Mouse (Mus musculus): ENCODE measurements around the gene Padi3.

DNA sequence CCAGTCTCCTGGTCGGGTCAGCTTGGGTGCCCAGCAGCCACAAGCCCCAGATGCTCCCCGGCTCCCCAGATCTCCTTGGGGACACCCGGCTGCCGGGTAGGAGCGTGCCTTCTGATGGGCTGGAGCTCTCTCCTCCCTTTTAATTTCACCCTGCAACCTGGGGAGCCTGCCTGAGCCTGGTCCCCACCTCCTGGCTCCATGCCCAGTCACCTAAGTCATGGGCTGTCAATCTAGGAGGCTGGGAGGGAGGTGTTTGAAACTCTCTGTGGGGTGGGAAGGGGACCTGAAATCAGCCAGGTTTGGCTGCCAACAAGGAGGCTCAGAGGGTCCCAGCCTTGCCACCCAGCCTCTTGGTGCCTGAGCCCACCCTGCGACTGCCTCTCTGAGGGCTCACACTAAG is 35.2 kb upstream of the Padi3 start, which contains the start of gene Padi1:
- TF ChIP-seq POLR2A (IDR thresholded peaks at IDR 0.05; ENCODE audit: low read depth, low read length) (no peak), CTCF (conservative IDR thresholded peaks at IDR 0.05; ENCODE audit: insufficient read depth, insufficient read length, low read depth, low read length) (no peak)
